Mouse (Mus musculus) heart, postnatal 0 days (tissue): ENCODE data around the gene H2-DMb1. TPM values are rescaled to one million over a fixed set of nuclear protein-coding genes. Genes with fewer than 3 reads are reported as not detected.

Experiments used
- ATAC-seq: fragments of 200-750 bp; cut with Nextera tagmentation; 2 replicates; pipeline ENCODE4 v1.8.0; 2017; ENCODE audit warnings: low read depth, moderate number of reproducible peaks, moderate library complexity; ENCODE audit not compliant: insufficient read depth
- DNase-seq: peaks from one replicate; pipeline ENCODE4 v3.0.0-alpha.2; 2016; ENCODE audit warnings: low spot score
- H3K27ac ChIP-seq: fragments of 300-500 bp; sonication (generic); 2 replicates; pipeline ENCODE4 v1.5.1; 2014; ENCODE audit warnings: low read depth, mild to moderate bottlenecking
- H3K27me3 ChIP-seq: fragments of 300-500 bp; sonication (generic); 2 replicates; pipeline ENCODE4 v1.6.1; 2014; ENCODE audit warnings: low read length, mixed read lengths; ENCODE audit not compliant: control insufficient read depth, insufficient read depth
- H3K36me3 ChIP-seq: fragments of 300-500 bp; sonication (generic); replicated peaks from 2 replicates; pipeline ENCODE4 v1.6.1; 2014; ENCODE audit warnings: low read length, mixed read lengths; ENCODE audit not compliant: control insufficient read depth, insufficient read depth
- H3K4me1 ChIP-seq: fragments of 300-500 bp; sonication (generic); 2 replicates; pipeline ENCODE4 v1.6.1; 2014; ENCODE audit warnings: antibody characterized with exemption; ENCODE audit not compliant: control insufficient read depth, insufficient read depth
- H3K4me2 ChIP-seq: fragments of 300-500 bp; sonication (generic); 2 replicates; pipeline ENCODE4 v1.6.1; 2014; ENCODE audit warnings: low read depth, mild to moderate bottlenecking, low read length, moderate library complexity
- H3K4me3 ChIP-seq: fragments of 300-500 bp; sonication (generic); 2 replicates; pipeline ENCODE4 v1.5.1; 2014; ENCODE audit warnings: low read depth, low read length
- H3K9ac ChIP-seq: fragments of 300-500 bp; sonication (generic); replicated peaks from 2 replicates; pipeline ENCODE4 v1.6.1; 2014; ENCODE audit warnings: low read depth, low read length, mixed read lengths
- H3K9me3 ChIP-seq: fragments of 300-500 bp; sonication (generic); replicated peaks from 2 replicates; pipeline ENCODE4 v1.6.1; 2016; ENCODE audit warnings: low read length; ENCODE audit not compliant: control insufficient read depth
- CTCF ChIP-seq: IDR thresholded peaks from 2 replicates; pipeline ENCODE4 v1.5.1; 2016; ENCODE audit warnings: antibody characterized with exemption, control low read depth, low read depth
- EP300 ChIP-seq: IDR thresholded peaks from 2 replicates; pipeline ENCODE4 v1.6.1; 2016; ENCODE audit warnings: antibody characterized with exemption, low read depth
- WGBS: fragments of 180-500 bp; shearing (Covaris S2); extraction: QIAGEN DNeasy Blood & Tissue Kit; methylation state at CpG from one replicate; pipeline ENCODE4 v1.1.7; 2014; 5-methylcytosine and 5-hydroxymethylcytosine counted together
- polyA plus RNA-seq: library from polyadenylated mRNA; unstranded; fragments of >200 nt; fragmentation: Nextera tagmentation; extraction: Ambion mirVana; gene quantifications from 2 replicates; pipeline ENCODE4 v1.2.1, GENCODE M21; 2015
- total RNA-seq: library from RNA; depleted of rRNA; stranded (reverse); fragments of >200 nt; gene quantifications from 2 replicates; pipeline ENCODE4 v1.2.3, GENCODE M21; 2014; ENCODE audit warnings: low replicate concordance

The H2-DMb1 gene
- total and polyA plus RNA-seq, 2 experiments from 2014 or later = 0.90 TPM; not detected in 1

DNA sequence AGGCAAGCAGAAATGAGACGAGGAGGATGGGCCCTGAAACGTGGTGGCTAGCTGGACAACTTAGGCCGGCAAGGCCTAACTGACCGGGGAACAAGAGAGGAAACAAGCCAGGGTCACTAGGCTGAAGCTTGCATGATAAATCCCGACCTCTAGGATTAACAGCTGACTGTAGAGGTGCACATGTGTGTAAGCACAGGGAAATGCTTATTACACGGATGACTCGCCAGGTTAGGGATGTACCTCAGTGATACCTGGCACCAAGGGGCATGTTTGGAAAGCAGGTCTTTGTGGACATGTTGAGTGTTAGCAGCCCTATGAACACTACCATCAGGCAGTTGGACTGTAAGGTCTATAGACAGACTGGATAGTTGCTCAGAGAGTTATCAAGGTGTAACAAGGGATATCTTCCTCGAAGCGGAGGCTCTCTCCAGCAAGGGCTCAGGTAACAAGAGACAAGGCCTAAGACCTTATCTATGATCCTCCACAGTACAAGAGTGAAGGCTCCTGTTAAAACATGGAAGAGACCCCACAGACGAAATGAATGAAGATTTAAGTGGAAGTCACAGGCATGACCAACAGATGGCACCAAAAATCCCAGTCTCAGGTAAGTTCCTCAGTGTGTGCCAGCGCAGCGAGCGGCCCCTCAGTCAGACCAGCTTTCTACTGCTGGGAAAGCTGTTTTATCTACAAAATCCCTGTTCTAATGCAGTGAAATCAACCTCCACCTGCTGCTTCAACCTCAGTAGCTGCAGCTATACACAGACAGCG is 43.6 kb upstream of the H2-DMb1 start:
- Histone ChIP-seq H3K9ac (no peak overlapping the region), H3K27me3 (no peaks in the 10 kb centered on the region), H3K36me3 (peaks cover 48% of the 10 kb centered on the region), H3K4me2 (no peak overlapping the region), H3K4me1 (no peaks in the 10 kb centered on the region), H3K27ac (0 out of 2 replicates have a peak overlapping the region, but pooled peaks have one; percentile 34), H3K4me3 (no peak overlapping the region), H3K9me3 (peaks cover 5% of the 10 kb centered on the region; the same call in 1 of the 2 replicates)
- 75% methylated on average over 14 of the region's 14 CpGs for WGBS
- DNase-seq = no peak
- TF ChIP-seq CTCF = peak; percentile 19; the same call in 1 of the 2 replicates
- no peak for TF ChIP-seq EP300
- no peak for ATAC-seq

GRCm38 (mm10) chr17:34109806-34110195 is 43.1 kb upstream of the H2-DMb1 start:
- ATAC-seq = peak; percentile 28; the same call in 1 of the 2 replicates
- 72% methylated on average over 3 of the region's 3 CpGs for WGBS
- Histone ChIP-seq H3K4me3 (no peak overlapping the region), H3K9ac (no peak overlapping the region), H3K9me3 (peaks cover 5% of the 10 kb centered on the region; the same call in 1 of the 2 replicates), H3K4me1 (no peaks in the 10 kb centered on the region), H3K27ac (peak overlapping the region; percentile 34; the same call in 1 of the 2 replicates), H3K36me3 (peaks cover 53% of the 10 kb centered on the region), H3K27me3 (no peaks in the 10 kb centered on the region), H3K4me2 (no peak overlapping the region)
- TF ChIP-seq CTCF = no peak
- no peak for TF ChIP-seq EP300
- no peak for DNase-seq

- Histone ChIP-seq H3K9ac (no peak overlapping the region), H3K36me3 (peaks cover 58% of the 10 kb centered on the region), H3K4me2 (no peak overlapping the region), H3K4me3 (no peak overlapping the region), H3K27ac (peak overlapping the region; percentile 34), H3K27me3 (no peaks in the 10 kb centered on the region), H3K4me1 (no peaks in the 10 kb centered on the region), H3K9me3 (peaks cover 2% of the 10 kb centered on the region; the same call in 1 of the 2 replicates)
- 56% methylated on average over 8 of the region's 8 CpGs for WGBS
- no peak for DNase-seq
- ATAC-seq = no peak
- TF ChIP-seq EP300 = no peak
- no peak for TF ChIP-seq CTCF
Observed at GRCm38 (mm10) chr17:34110309-34110708, 42.6 kb upstream of the H2-DMb1 start.

- no peak for DNase-seq
- TF ChIP-seq CTCF = no peak
- TF ChIP-seq EP300 = no peak
- H3K4me3 ChIP-seq = no peak overlapping the region
- no peak overlapping the region for H3K4me2 ChIP-seq
- H3K27me3 ChIP-seq = no peaks in the 10 kb centered on the region
- H3K4me1 ChIP-seq = peaks cover 9% of the 10 kb centered on the region; the same call in 1 of the 2 replicates
- 88% methylated on average over 7 of the region's 7 CpGs for WGBS
- H3K9ac ChIP-seq = no peak overlapping the region
- ATAC-seq = no peak
- H3K27ac ChIP-seq = no peak overlapping the region
- no peaks in the 10 kb centered on the region for H3K9me3 ChIP-seq
- H3K36me3 ChIP-seq = peaks cover 88% of the 10 kb centered on the region
Observed at GRCm38 (mm10) chr17:34114114-34114513, 38.8 kb upstream of the H2-DMb1 start.

GRCm38 (mm10) chr17:34116736-34117370 is 36.0 kb upstream of the H2-DMb1 start:
- no peaks in the 10 kb centered on the region for H3K27me3 ChIP-seq
- H3K4me3 ChIP-seq = peak overlapping the region; percentile 95
- 0 out of 2 replicates have a peak overlapping the region, but pooled peaks have one; percentile 11 for H3K27ac ChIP-seq
- H3K4me1 ChIP-seq = peaks cover 9% of the 10 kb centered on the region; the same call in 1 of the 2 replicates
- peaks cover 64% of the 10 kb centered on the region for H3K36me3 ChIP-seq
- WGBS = 23% methylated on average over 7 of the region's 7 CpGs
- DNase-seq = no peak
- peak overlapping the region; percentile 86 for H3K9ac ChIP-seq
- TF ChIP-seq CTCF (no peak), EP300 (no peak)
- no peak for ATAC-seq
- peak overlapping the region; percentile 82 for H3K4me2 ChIP-seq
- no peaks in the 10 kb centered on the region for H3K9me3 ChIP-seq
